Mouse (Mus musculus) brain, embryonic 14.5 days (tissue): ENCODE measurements around the gene Rab43.

ENCODE experiments used
- CTCF ChIP-seq: fragments of 200-500 bp; IDR thresholded peaks from 2 replicates; pipeline ENCODE4 v1.5.1; 2012; ENCODE audit warnings: inconsistent platforms, mild to moderate bottlenecking, moderate library complexity, borderline replicate concordance; ENCODE audit not compliant: insufficient read depth, insufficient read length; ENCODE audit errors: extremely low read depth
- POLR2A ChIP-seq: fragments of 200-500 bp; IDR thresholded peaks from 2 replicates; pipeline ENCODE4 v1.6.1; 2012; ENCODE audit warnings: mild to moderate bottlenecking, inconsistent platforms, borderline replicate concordance; ENCODE audit not compliant: poor library complexity, insufficient read depth, insufficient read length, severe bottlenecking; ENCODE audit errors: extremely low read depth

DNA sequence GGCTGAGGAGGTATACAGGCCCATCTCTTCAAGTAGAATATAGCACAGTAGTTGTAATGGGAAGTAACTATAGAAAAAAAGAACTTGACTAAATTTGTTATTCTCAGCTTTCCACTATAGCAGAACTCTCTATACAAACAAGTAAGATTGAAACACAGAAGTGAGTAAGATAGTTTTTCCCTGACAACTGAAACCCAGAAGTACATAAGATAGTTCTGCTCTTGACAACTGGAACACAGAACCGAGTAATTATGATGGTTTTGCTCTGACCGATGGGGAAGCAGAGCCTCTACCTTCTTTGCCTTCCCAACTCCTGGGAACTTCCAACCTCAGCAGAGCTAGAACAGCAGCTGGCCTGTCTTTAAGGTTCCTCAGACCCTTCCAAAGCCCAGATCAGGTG is 2.8 kb downstream of the Rab43 start:
- TF ChIP-seq CTCF (no peak), POLR2A (no peak)
